Mouse (Mus musculus): Measurements from ENCODE around the gene ccdc198.

DNA sequence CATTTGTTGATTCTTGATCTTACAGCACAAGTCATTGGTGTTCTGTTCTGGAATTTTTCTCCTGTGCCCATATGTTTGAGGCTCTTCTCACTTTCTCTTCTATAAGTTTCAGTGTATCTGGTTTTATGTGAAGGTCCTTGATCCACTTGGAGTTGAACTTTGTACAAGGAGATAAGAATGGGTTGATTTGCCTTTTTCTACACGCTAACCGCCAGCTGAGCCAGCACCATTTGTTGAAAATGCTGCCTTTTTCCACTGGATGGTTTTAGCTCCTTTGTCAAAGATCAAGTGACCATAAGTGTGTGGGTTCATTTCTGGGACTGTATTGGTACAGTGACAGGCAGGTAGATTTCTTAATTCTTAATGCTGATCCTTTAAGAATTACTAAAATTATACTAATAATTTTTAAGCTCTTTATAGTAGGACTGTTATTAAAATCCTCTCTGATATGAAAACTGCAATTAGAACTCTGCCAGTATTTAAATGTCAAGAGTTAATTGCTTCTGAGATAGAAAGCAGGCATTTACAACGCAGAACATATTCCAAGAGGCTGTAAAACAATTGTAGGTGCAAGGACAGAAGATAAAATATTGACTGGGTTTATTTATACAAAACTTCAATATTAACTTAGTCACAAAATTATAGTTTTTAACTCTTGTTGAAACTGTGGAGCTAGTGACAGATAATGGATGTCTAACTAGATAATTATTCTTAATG, 44.9 kb upstream of the ccdc198 start:
- no peak for TF ChIP-seq CTCF (IDR thresholded peaks at IDR 0.05; ENCODE audit: low read depth)
- TF ChIP-seq EP300 (IDR thresholded peaks at IDR 0.05; ENCODE audit: low read depth): no peak

Measured in liver, embryonic 14.5 days (tissue).